Mouse (Mus musculus): Measurements from ENCODE around the gene Prkca.

- TF ChIP-seq CTCF (IDR thresholded peaks at IDR 0.05) (no peak), EP300 (IDR thresholded peaks at IDR 0.05; ENCODE audit: insufficient read depth, low read depth, low read length) (no peak), POLR2A (IDR thresholded peaks at IDR 0.05; ENCODE audit: insufficient read depth, low read depth, low read length) (no peak)
Measured at GRCm38 (mm10) chr11:108222616-108223015, 121.1 kb downstream of the Prkca start.

All from heart, adult 2 months (tissue).